Mouse (Mus musculus) heart, embryonic 13.5 days (tissue): ENCODE results near the gene Nop9. TPM values are rescaled to one million over a fixed set of nuclear protein-coding genes. Genes with fewer than 3 reads are reported as not detected.

Experiments
- ATAC-seq: fragments of 200-750 bp; cut with Nextera tagmentation; 2 replicates; pipeline ENCODE4 v1.8.0; 2017; ENCODE audit warnings: moderate TSS enrichment; ENCODE audit not compliant: insufficient number of reproducible peaks, low FRiP score, low TSS enrichment; ENCODE audit errors: extremely low read depth
- H3K27ac ChIP-seq: fragments of 300-500 bp; sonication (generic); replicated peaks from 2 replicates; pipeline ENCODE4 v1.5.1; 2015; ENCODE audit warnings: moderate library complexity, mild to moderate bottlenecking, inconsistent platforms
- H3K27me3 ChIP-seq: fragments of 300-500 bp; sonication (generic); replicated peaks from 2 replicates; pipeline ENCODE4 v1.6.1; 2015; ENCODE audit warnings: mild to moderate bottlenecking, inconsistent platforms
- H3K36me3 ChIP-seq: fragments of 300-500 bp; sonication (generic); 2 replicates; pipeline ENCODE4 v1.6.1; 2015; ENCODE audit warnings: mild to moderate bottlenecking, inconsistent platforms
- H3K4me1 ChIP-seq: fragments of 300-500 bp; sonication (generic); 2 replicates; pipeline ENCODE4 v1.6.1; 2015; ENCODE audit warnings: inconsistent platforms
- H3K4me2 ChIP-seq: fragments of 300-500 bp; sonication (generic); 2 replicates; pipeline ENCODE4 v1.6.1; 2015; ENCODE audit warnings: inconsistent platforms, mild to moderate bottlenecking, moderate library complexity
- H3K4me3 ChIP-seq: fragments of 300-500 bp; sonication (generic); 2 replicates; pipeline ENCODE4 v1.5.1; 2015; ENCODE audit warnings: moderate library complexity, mild to moderate bottlenecking, inconsistent platforms
- H3K9ac ChIP-seq: fragments of 300-500 bp; sonication (generic); 2 replicates; pipeline ENCODE4 v1.6.1; 2015; ENCODE audit warnings: inconsistent platforms, mild to moderate bottlenecking, moderate library complexity
- H3K9me3 ChIP-seq: fragments of 300-500 bp; sonication (generic); 2 replicates; pipeline ENCODE4 v1.6.1; 2016; ENCODE audit warnings: inconsistent platforms
- WGBS: fragments of 180-500 bp; shearing (Covaris S2); methylation state at CpG from one replicate; pipeline ENCODE4 v1.1.7; 2015; ENCODE audit warnings: mixed read lengths; 5-methylcytosine and 5-hydroxymethylcytosine counted together
- polyA plus RNA-seq: library from polyadenylated mRNA; unstranded; fragments of >200 nt; fragmentation: Nextera tagmentation; extraction: Ambion mirVana; gene quantifications from 2 replicates; pipeline ENCODE4 v1.2.1, GENCODE M21; 2015

Gene Nop9
- polyA plus RNA-seq, 1 experiment from 2014 or later = 22.8 TPM

GRCm38 (mm10) chr14:55730116-55730515, 15.4 kb upstream of the Nop9 start:
- Histone ChIP-seq H3K4me3 (no peak overlapping the region), H3K27ac (no peak overlapping the region), H3K9ac (no peak overlapping the region), H3K9me3 (no peaks in the 10 kb centered on the region), H3K36me3 (no peaks in the 10 kb centered on the region), H3K27me3 (peaks cover 35% of the 10 kb centered on the region; the same call in 1 of the 2 replicates), H3K4me2 (no peak overlapping the region), H3K4me1 (no peaks in the 10 kb centered on the region)
- no peak for ATAC-seq
- 73% methylated on average over 7 of the region's 7 CpGs for WGBS

GRCm38 (mm10) chr14:55730531-55731032, 14.9 kb upstream of the Nop9 start:
- ATAC-seq = no peak
- Histone ChIP-seq H3K4me1 (no peaks in the 10 kb centered on the region), H3K4me2 (no peak overlapping the region), H3K9ac (no peak overlapping the region), H3K9me3 (no peaks in the 10 kb centered on the region), H3K4me3 (no peak overlapping the region), H3K36me3 (no peaks in the 10 kb centered on the region), H3K27me3 (peaks cover 35% of the 10 kb centered on the region; the same call in 1 of the 2 replicates), H3K27ac (no peak overlapping the region)
- WGBS = 77% methylated on average over 7 of the region's 7 CpGs

DNA sequence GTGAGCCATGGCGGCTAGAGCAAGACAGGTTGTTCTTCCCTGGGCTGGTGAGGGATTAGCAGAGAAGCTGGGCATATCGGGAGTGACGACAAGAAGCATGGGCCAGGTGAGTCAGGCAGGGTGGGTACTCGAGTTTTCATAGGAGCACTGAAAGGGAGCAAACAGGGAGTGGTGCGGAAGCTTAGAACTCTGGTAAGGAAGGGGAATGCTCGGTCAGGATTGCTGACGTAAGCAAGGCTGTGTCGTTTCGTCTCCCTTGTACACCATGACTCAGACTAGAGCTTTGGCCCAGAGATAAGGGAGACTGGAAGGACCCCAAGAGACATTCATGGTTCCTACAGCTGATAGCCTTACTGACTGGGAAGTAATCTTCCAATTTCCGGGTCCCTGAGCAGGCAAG, 11.6 kb upstream of the Nop9 start:
- H3K4me1 ChIP-seq = no peaks in the 10 kb centered on the region
- H3K9ac ChIP-seq = no peak overlapping the region
- H3K27ac ChIP-seq = no peak overlapping the region
- ATAC-seq = no peak
- no peaks in the 10 kb centered on the region for H3K9me3 ChIP-seq
- no peak overlapping the region for H3K4me3 ChIP-seq
- H3K36me3 ChIP-seq = peaks cover 12% of the 10 kb centered on the region
- H3K27me3 ChIP-seq = peaks cover 24% of the 10 kb centered on the region; the same call in 1 of the 2 replicates
- WGBS = 59% methylated on average over 10 of the region's 10 CpGs
- no peak overlapping the region for H3K4me2 ChIP-seq

GRCm38 (mm10) chr14:55734869-55735268, 10.6 kb upstream of the Nop9 start:
- Histone ChIP-seq H3K4me2 (no peak overlapping the region), H3K27ac (no peak overlapping the region), H3K4me3 (no peak overlapping the region), H3K4me1 (no peaks in the 10 kb centered on the region), H3K27me3 (peaks cover 17% of the 10 kb centered on the region; the same call in 1 of the 2 replicates), H3K9me3 (no peaks in the 10 kb centered on the region), H3K36me3 (peaks cover 21% of the 10 kb centered on the region), H3K9ac (no peak overlapping the region)
- 70% methylated on average over 7 of the region's 7 CpGs for WGBS
- ATAC-seq = no peak

DNA sequence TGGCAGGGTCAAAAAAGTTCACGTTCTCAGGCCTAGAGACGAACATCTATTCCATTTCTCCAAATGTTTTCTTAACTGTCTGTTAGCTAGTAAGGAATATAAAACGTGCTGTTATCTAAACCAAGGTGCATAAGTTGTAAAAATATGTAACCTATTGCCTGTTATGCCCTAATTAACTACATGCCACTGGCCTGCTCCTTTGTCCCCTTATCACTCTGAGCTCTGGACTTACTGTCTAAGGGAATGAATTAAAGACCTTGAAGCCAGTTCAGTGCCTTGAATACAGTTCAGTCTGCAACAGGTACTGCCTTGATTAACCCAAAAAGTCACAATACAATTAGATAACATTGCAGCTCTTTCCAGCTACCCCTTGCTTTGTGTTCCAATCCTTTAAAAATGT, 10.2 kb upstream of the Nop9 start:
- peaks cover 13% of the 10 kb centered on the region; the same call in 1 of the 2 replicates for H3K27me3 ChIP-seq
- H3K36me3 ChIP-seq = peaks cover 26% of the 10 kb centered on the region
- ATAC-seq = no peak
- H3K4me3 ChIP-seq = no peak overlapping the region
- WGBS = 50% methylated on average over 3 of the region's 3 CpGs
- H3K27ac ChIP-seq = no peak overlapping the region
- no peaks in the 10 kb centered on the region for H3K4me1 ChIP-seq
- H3K4me2 ChIP-seq = no peak overlapping the region
- H3K9me3 ChIP-seq = no peaks in the 10 kb centered on the region
- H3K9ac ChIP-seq = no peak overlapping the region

GRCm38 (mm10) chr14:55735758-55736157, 9.7 kb upstream of the Nop9 start:
- Histone ChIP-seq H3K27me3 (peaks cover 10% of the 10 kb centered on the region; the same call in 1 of the 2 replicates), H3K9me3 (no peaks in the 10 kb centered on the region), H3K4me2 (no peak overlapping the region), H3K4me3 (no peak overlapping the region), H3K9ac (no peak overlapping the region), H3K4me1 (no peaks in the 10 kb centered on the region), H3K36me3 (peaks cover 30% of the 10 kb centered on the region), H3K27ac (no peak overlapping the region)
- 77% methylated on average over 4 of the region's 4 CpGs for WGBS
- ATAC-seq = no peak

- no peaks in the 10 kb centered on the region for H3K4me1 ChIP-seq
- peaks cover 4% of the 10 kb centered on the region; the same call in 1 of the 2 replicates for H3K27me3 ChIP-seq
- WGBS = 80% methylated on average over 9 of the region's 9 CpGs
- no peak overlapping the region for H3K9ac ChIP-seq
- H3K36me3 ChIP-seq = peaks cover 44% of the 10 kb centered on the region
- ATAC-seq = no peak
- H3K27ac ChIP-seq = no peak overlapping the region
- no peak overlapping the region for H3K4me2 ChIP-seq
- H3K9me3 ChIP-seq = no peaks in the 10 kb centered on the region
- no peak overlapping the region for H3K4me3 ChIP-seq
Observed at GRCm38 (mm10) chr14:55737086-55737687, 8.3 kb upstream of the Nop9 start.

GRCm38 (mm10) chr14:55743711-55744110, 1.8 kb upstream of the Nop9 start:
- H3K9ac ChIP-seq = peak overlapping the region; percentile 74
- no peak for ATAC-seq
- H3K9me3 ChIP-seq = no peaks in the 10 kb centered on the region
- H3K4me1 ChIP-seq = peaks cover 35% of the 10 kb centered on the region
- no peaks in the 10 kb centered on the region for H3K27me3 ChIP-seq
- WGBS = 17% methylated on average over 10 of the region's 10 CpGs
- H3K4me3 ChIP-seq = peak overlapping the region; percentile 19
- no peak overlapping the region for H3K27ac ChIP-seq
- H3K4me2 ChIP-seq = peak overlapping the region; percentile 99
- peaks cover 60% of the 10 kb centered on the region for H3K36me3 ChIP-seq

DNA sequence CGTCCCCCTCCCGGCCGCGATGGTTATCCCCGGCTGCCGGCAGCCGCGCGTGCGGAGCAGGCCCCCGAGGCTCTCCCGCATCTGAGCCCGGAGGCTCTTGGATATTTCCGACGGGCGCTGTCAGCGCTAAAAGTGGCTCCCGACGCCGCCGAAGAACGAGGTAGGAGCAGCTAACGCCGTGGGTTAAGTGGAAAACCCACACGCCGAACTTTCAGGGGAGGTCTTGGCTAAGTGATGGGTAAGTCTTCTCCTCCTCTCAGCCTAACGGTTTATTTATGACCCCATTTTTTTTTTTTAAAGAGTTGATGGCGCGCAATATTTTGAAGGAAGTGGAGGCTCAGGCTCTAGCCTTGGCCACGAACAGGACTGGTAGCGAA, 356 bp downstream of the Nop9 start:
- Histone ChIP-seq H3K9ac (peak overlapping the region; percentile 90), H3K27ac (0 out of 2 replicates have a peak overlapping the region, but pooled peaks have one; percentile 13), H3K4me1 (peaks cover 35% of the 10 kb centered on the region), H3K4me2 (peak overlapping the region; percentile 99), H3K9me3 (no peaks in the 10 kb centered on the region), H3K4me3 (peak overlapping the region; percentile 73), H3K27me3 (no peaks in the 10 kb centered on the region), H3K36me3 (peaks cover 60% of the 10 kb centered on the region)
- WGBS = 0% methylated on average over 31 of the region's 31 CpGs
- no peak for ATAC-seq

DNA sequence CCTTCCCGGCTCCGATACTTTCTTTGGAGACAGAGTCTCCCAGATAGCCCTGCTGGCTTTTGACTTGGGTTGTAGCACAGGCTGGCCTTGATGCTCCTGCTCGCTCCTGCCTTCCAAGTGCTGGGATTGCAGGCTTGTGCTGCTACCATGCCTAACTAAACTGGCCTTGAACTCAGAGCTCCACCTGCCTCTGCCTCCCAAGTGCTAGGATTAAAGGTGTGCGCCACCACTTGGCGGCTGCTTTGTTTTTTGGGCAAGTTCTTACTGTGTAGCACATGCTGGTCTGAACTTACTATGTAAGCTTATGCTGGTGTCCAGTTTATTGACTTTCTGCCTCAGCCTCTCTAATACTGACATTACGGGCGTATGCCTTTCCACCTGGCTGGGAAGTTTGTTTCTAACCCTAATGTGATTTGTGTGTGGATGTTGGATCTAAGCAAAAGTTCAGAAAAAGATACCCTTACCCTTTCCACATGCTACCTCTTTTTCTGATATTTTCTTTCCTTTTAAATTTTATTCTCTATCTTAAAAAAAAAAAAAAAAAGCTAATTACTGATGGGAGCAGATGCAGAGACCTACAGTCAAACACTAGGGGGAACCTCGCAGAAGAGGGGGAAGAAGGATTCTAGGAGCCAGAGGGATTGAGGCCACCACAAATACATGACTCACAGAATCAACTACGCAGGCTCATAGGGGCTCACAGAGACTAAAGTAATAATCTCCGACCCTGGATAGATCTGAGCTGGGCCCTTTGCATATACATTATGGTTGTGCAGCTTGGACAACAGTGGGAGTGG, 1.8 kb downstream of the Nop9 start:
- H3K4me3 ChIP-seq = peak overlapping the region; percentile 73; the same call in 1 of the 2 replicates
- H3K9me3 ChIP-seq = no peaks in the 10 kb centered on the region
- peak overlapping the region; percentile 99 for H3K4me2 ChIP-seq
- no peak for ATAC-seq
- peak overlapping the region; percentile 90; the same call in 1 of the 2 replicates for H3K9ac ChIP-seq
- H3K27ac ChIP-seq = no peak overlapping the region
- 84% methylated on average over 10 of the region's 10 CpGs for WGBS
- H3K27me3 ChIP-seq = no peaks in the 10 kb centered on the region
- peaks cover 35% of the 10 kb centered on the region for H3K4me1 ChIP-seq
- H3K36me3 ChIP-seq = peaks cover 60% of the 10 kb centered on the region

GRCm38 (mm10) chr14:55757566-55757965, 12.1 kb downstream of the Nop9 start:
- H3K27me3 ChIP-seq = peaks cover 20% of the 10 kb centered on the region
- H3K27ac ChIP-seq = no peak overlapping the region
- peaks cover 25% of the 10 kb centered on the region for H3K4me1 ChIP-seq
- peak overlapping the region; percentile 51 for H3K4me2 ChIP-seq
- H3K36me3 ChIP-seq = peaks cover 43% of the 10 kb centered on the region
- 27% methylated on average over 6 of the region's 6 CpGs for WGBS
- no peak overlapping the region for H3K4me3 ChIP-seq
- H3K9ac ChIP-seq = peak overlapping the region; percentile 28; the same call in 1 of the 2 replicates
- ATAC-seq = no peak
- H3K9me3 ChIP-seq = no peaks in the 10 kb centered on the region
